Mouse (Mus musculus): Measurements from ENCODE around the gene Emc1. TPM values are rescaled to one million over a fixed set of nuclear protein-coding genes. Genes with fewer than 3 reads are reported as not detected.
A peak's percentile ranks its signal among the peaks of the same experiment; 100 is the strongest.

The Emc1 gene
- polyA plus RNA-seq, 1 experiment, result 37.3 TPM

GRCm38 (mm10) chr4:139334631-139335295 is 17.6 kb upstream of the Emc1 start:
- Histone ChIP-seq H3K4me1 (ENCODE audit: control insufficient read depth, insufficient read depth, low read length) (peaks cover 3% of the 10 kb centered on the region), H3K36me3 (ENCODE audit: control insufficient read depth, insufficient read depth, low read length, poor library complexity, severe bottlenecking) (no peaks in the 10 kb centered on the region), H3K27me3 (ENCODE audit: control insufficient read depth, insufficient read depth, low read length, poor library complexity, severe bottlenecking) (no peaks in the 10 kb centered on the region), H3K9ac (ENCODE audit: low read depth, poor library complexity, severe bottlenecking) (no peak overlapping the region), H3K27ac (ENCODE audit: insufficient read depth, low read length) (no peak overlapping the region), H3K9me3 (replicated peaks; ENCODE audit: control insufficient read depth, insufficient read depth, low read length, poor library complexity, severe bottlenecking) (no peaks in the 10 kb centered on the region), H3K4me3 (ENCODE audit: low read depth, low read length) (no peak overlapping the region)
- TF ChIP-seq CTCF (IDR thresholded peaks at IDR 0.05; ENCODE audit: low read depth, low read length), result no peak
- TF ChIP-seq EP300 (IDR thresholded peaks at IDR 0.05; ENCODE audit: insufficient read depth, low read depth, low read length), result no peak
- TF ChIP-seq POLR2A (IDR thresholded peaks at IDR 0.05; ENCODE audit: insufficient read depth, low read length), result no peak

- Histone ChIP-seq H3K9ac (ENCODE audit: low read depth, poor library complexity, severe bottlenecking) (no peak overlapping the region), H3K36me3 (ENCODE audit: control insufficient read depth, insufficient read depth, low read length, poor library complexity, severe bottlenecking) (no peaks in the 10 kb centered on the region), H3K9me3 (replicated peaks; ENCODE audit: control insufficient read depth, insufficient read depth, low read length, poor library complexity, severe bottlenecking) (no peaks in the 10 kb centered on the region), H3K27me3 (ENCODE audit: control insufficient read depth, insufficient read depth, low read length, poor library complexity, severe bottlenecking) (no peaks in the 10 kb centered on the region), H3K4me3 (ENCODE audit: low read depth, low read length) (no peak overlapping the region), H3K4me1 (ENCODE audit: control insufficient read depth, insufficient read depth, low read length) (peaks cover 3% of the 10 kb centered on the region), H3K27ac (ENCODE audit: insufficient read depth, low read length) (no peak overlapping the region)
- TF ChIP-seq EP300 (IDR thresholded peaks at IDR 0.05; ENCODE audit: insufficient read depth, low read depth, low read length) (no peak), CTCF (IDR thresholded peaks at IDR 0.05; ENCODE audit: low read depth, low read length) (no peak), POLR2A (IDR thresholded peaks at IDR 0.05; ENCODE audit: insufficient read depth, low read length) (no peak)
Measured at GRCm38 (mm10) chr4:139335507-139335906, 16.9 kb upstream of the Emc1 start.

GRCm38 (mm10) chr4:139336822-139337483 is 15.4 kb upstream of the Emc1 start:
- peaks cover 3% of the 10 kb centered on the region for H3K4me1 ChIP-seq (ENCODE audit: control insufficient read depth, insufficient read depth, low read length)
- TF ChIP-seq CTCF (IDR thresholded peaks at IDR 0.05; ENCODE audit: low read depth, low read length) (peak; percentile 82), EP300 (IDR thresholded peaks at IDR 0.05; ENCODE audit: insufficient read depth, low read depth, low read length) (no peak)
- H3K27me3 ChIP-seq (ENCODE audit: control insufficient read depth, insufficient read depth, low read length, poor library complexity, severe bottlenecking), result no peaks in the 10 kb centered on the region
- peak overlapping the region; percentile 35 for H3K4me3 ChIP-seq (ENCODE audit: low read depth, low read length)
- H3K9me3 ChIP-seq (replicated peaks; ENCODE audit: control insufficient read depth, insufficient read depth, low read length, poor library complexity, severe bottlenecking), result no peaks in the 10 kb centered on the region
- H3K36me3 ChIP-seq (ENCODE audit: control insufficient read depth, insufficient read depth, low read length, poor library complexity, severe bottlenecking), result no peaks in the 10 kb centered on the region
- H3K9ac ChIP-seq (ENCODE audit: low read depth, poor library complexity, severe bottlenecking), result no peak overlapping the region
- no peak overlapping the region for H3K27ac ChIP-seq (ENCODE audit: insufficient read depth, low read length)

- Histone ChIP-seq H3K36me3 (ENCODE audit: control insufficient read depth, insufficient read depth, low read length, poor library complexity, severe bottlenecking) (no peaks in the 10 kb centered on the region), H3K27ac (ENCODE audit: insufficient read depth, low read length) (no peak overlapping the region), H3K4me1 (ENCODE audit: control insufficient read depth, insufficient read depth, low read length) (peaks cover 3% of the 10 kb centered on the region), H3K27me3 (ENCODE audit: control insufficient read depth, insufficient read depth, low read length, poor library complexity, severe bottlenecking) (no peaks in the 10 kb centered on the region), H3K4me3 (ENCODE audit: low read depth, low read length) (peak overlapping the region; percentile 34), H3K9me3 (replicated peaks; ENCODE audit: control insufficient read depth, insufficient read depth, low read length, poor library complexity, severe bottlenecking) (no peaks in the 10 kb centered on the region), H3K9ac (ENCODE audit: low read depth, poor library complexity, severe bottlenecking) (peak overlapping the region; percentile 71)
- TF ChIP-seq EP300 (IDR thresholded peaks at IDR 0.05; ENCODE audit: insufficient read depth, low read depth, low read length), result no peak
- no peak for TF ChIP-seq POLR2A (IDR thresholded peaks at IDR 0.05; ENCODE audit: insufficient read depth, low read length)
- TF ChIP-seq CTCF (IDR thresholded peaks at IDR 0.05; ENCODE audit: low read depth, low read length), result no peak
Measured at GRCm38 (mm10) chr4:139338145-139338544, 14.2 kb upstream of the Emc1 start.

GRCm38 (mm10) chr4:139340835-139341234 is 11.6 kb upstream of the Emc1 start:
- Histone ChIP-seq H3K9me3 (replicated peaks; ENCODE audit: control insufficient read depth, insufficient read depth, low read length, poor library complexity, severe bottlenecking) (no peaks in the 10 kb centered on the region), H3K4me3 (ENCODE audit: low read depth, low read length) (no peak overlapping the region), H3K27ac (ENCODE audit: insufficient read depth, low read length) (no peak overlapping the region), H3K4me1 (ENCODE audit: control insufficient read depth, insufficient read depth, low read length) (peaks cover 2% of the 10 kb centered on the region), H3K36me3 (ENCODE audit: control insufficient read depth, insufficient read depth, low read length, poor library complexity, severe bottlenecking) (no peaks in the 10 kb centered on the region), H3K9ac (ENCODE audit: low read depth, poor library complexity, severe bottlenecking) (no peak overlapping the region), H3K27me3 (ENCODE audit: control insufficient read depth, insufficient read depth, low read length, poor library complexity, severe bottlenecking) (no peaks in the 10 kb centered on the region)
- no peak for TF ChIP-seq POLR2A (IDR thresholded peaks at IDR 0.05; ENCODE audit: insufficient read depth, low read length)
- no peak for TF ChIP-seq CTCF (IDR thresholded peaks at IDR 0.05; ENCODE audit: low read depth, low read length)

GRCm38 (mm10) chr4:139341556-139342233 is 10.7 kb upstream of the Emc1 start:
- peaks cover 2% of the 10 kb centered on the region for H3K4me1 ChIP-seq (ENCODE audit: control insufficient read depth, insufficient read depth, low read length)
- TF ChIP-seq CTCF (IDR thresholded peaks at IDR 0.05; ENCODE audit: low read depth, low read length), result no peak
- no peak for TF ChIP-seq POLR2A (IDR thresholded peaks at IDR 0.05; ENCODE audit: insufficient read depth, low read length)
- TF ChIP-seq EP300 (IDR thresholded peaks at IDR 0.05; ENCODE audit: insufficient read depth, low read depth, low read length), result no peak
- H3K4me3 ChIP-seq (ENCODE audit: low read depth, low read length), result no peak overlapping the region
- H3K27ac ChIP-seq (ENCODE audit: insufficient read depth, low read length), result no peak overlapping the region
- no peaks in the 10 kb centered on the region for H3K9me3 ChIP-seq (replicated peaks; ENCODE audit: control insufficient read depth, insufficient read depth, low read length, poor library complexity, severe bottlenecking)
- H3K27me3 ChIP-seq (ENCODE audit: control insufficient read depth, insufficient read depth, low read length, poor library complexity, severe bottlenecking), result no peaks in the 10 kb centered on the region
- no peaks in the 10 kb centered on the region for H3K36me3 ChIP-seq (ENCODE audit: control insufficient read depth, insufficient read depth, low read length, poor library complexity, severe bottlenecking)
- no peak overlapping the region for H3K9ac ChIP-seq (ENCODE audit: low read depth, poor library complexity, severe bottlenecking)
